ENCODE assay signal across 8 mouse cellular contexts in genomic region chr16:4212167-4212962, GRCm38 (mm10). TPM values are rescaled to one million over a fixed set of nuclear protein-coding genes. Genes with fewer than 3 reads are reported as not detected.
DNase-seq lines count a peak whose midpoint lies in the region; ATAC-seq lines count a peak whose summit lies in the region.

No protein-coding gene starts in this region.

- peak overlapping the region; percentile 98 for H3K4me3 ChIP-seq in kidney, embryonic 15.5 days (replicated peaks)
- H3K4me3 ChIP-seq in hindbrain, embryonic 10.5 days = peak overlapping the region; percentile 82
- H3K4me3 ChIP-seq in midbrain, embryonic 12.5 days = peak overlapping the region; percentile 89

- no peak for DNase-seq in kidney, adult 8-10 months
- peak; percentile 44 for DNase-seq in adipocyte (ENCODE audit: low spot score)
- DNase-seq in hindbrain, embryonic 10.5 days (ENCODE audit: low spot score) = no peak
- no peak for DNase-seq in gastrocnemius, postnatal 4 days (ENCODE audit: low spot score in 2 of 2)
- no peak for DNase-seq in cerebellum, postnatal 36 days

- H3K4me2 ChIP-seq in kidney, embryonic 15.5 days = peak overlapping the region; percentile 71
- peak overlapping the region; percentile 76 for H3K4me2 ChIP-seq in midbrain, embryonic 12.5 days (replicated peaks)

- H3K27ac ChIP-seq in kidney, embryonic 15.5 days = peak overlapping the region; percentile 98
- H3K27ac ChIP-seq in hindbrain, embryonic 10.5 days = peak overlapping the region; percentile 96
- peak overlapping the region; percentile 96; the same call in 1 of the 2 replicates for H3K27ac ChIP-seq in midbrain, embryonic 12.5 days (replicated peaks)

- WGBS in kidney, embryonic 15.5 days = 3% methylated on average over 23 of the region's 23 CpGs
- 19% methylated on average over 23 of the region's 23 CpGs for WGBS in hindbrain, embryonic 10.5 days
- 10% methylated on average over 23 of the region's 23 CpGs for WGBS in midbrain, embryonic 12.5 days

- no peak; the same call in 1 of the 2 replicates for ATAC-seq in kidney, embryonic 15.5 days (replicated peaks; ENCODE audit: low FRiP score)
- ATAC-seq in midbrain, embryonic 12.5 days (ENCODE audit: low FRiP score, low read depth) = no peak; the same call in 1 of the 2 replicates
- ATAC-seq in activated CD4-positive, CD25-positive, alpha-beta regulatory T cell, adult 4 months = no peak

- H3K36me3 ChIP-seq in kidney, embryonic 15.5 days = peaks cover 13% of the 10 kb centered on the region
- peaks cover 15% of the 10 kb centered on the region; the same call in 1 of the 2 replicates for H3K36me3 ChIP-seq in hindbrain, embryonic 10.5 days
- H3K36me3 ChIP-seq in midbrain, embryonic 12.5 days = 0 out of 2 replicates have a peak, but pooled peaks cover 3% of the 10 kb centered on the region

- H3K9ac ChIP-seq in kidney, embryonic 15.5 days = peak overlapping the region; percentile 97
- peak overlapping the region; percentile 92 for H3K9ac ChIP-seq in midbrain, embryonic 12.5 days (replicated peaks)

- peaks cover 8% of the 10 kb centered on the region; the same call in 1 of the 2 replicates for H3K27me3 ChIP-seq in kidney, embryonic 15.5 days
- peaks cover 21% of the 10 kb centered on the region for H3K27me3 ChIP-seq in hindbrain, embryonic 10.5 days (ENCODE audit: insufficient read depth, poor library complexity, severe bottlenecking)
- H3K27me3 ChIP-seq in midbrain, embryonic 12.5 days = peaks cover 15% of the 10 kb centered on the region

- peaks cover 25% of the 10 kb centered on the region for H3K4me1 ChIP-seq in kidney, embryonic 15.5 days
- peaks cover 29% of the 10 kb centered on the region for H3K4me1 ChIP-seq in hindbrain, embryonic 10.5 days (replicated peaks)
- peaks cover 22% of the 10 kb centered on the region for H3K4me1 ChIP-seq in midbrain, embryonic 12.5 days

- no peaks in the 10 kb centered on the region for H3K9me3 ChIP-seq in kidney, embryonic 15.5 days (replicated peaks)
- no peaks in the 10 kb centered on the region for H3K9me3 ChIP-seq in hindbrain, embryonic 10.5 days
- no peaks in the 10 kb centered on the region for H3K9me3 ChIP-seq in midbrain, embryonic 12.5 days

RNA-seq across cellular contexts. Expression of gene Crebbp, which starts 1.4 kb away (rescaled TPM):
- 34.1 and 35.1 TPM in 2 replicates for polyA plus RNA-seq in kidney, embryonic 15.5 days (2015; fragmentation: Nextera tagmentation; extraction: Ambion mirVana)
- polyA plus RNA-seq in hindbrain, embryonic 10.5 days (2016; fragmentation: Nextera tagmentation; extraction: Ambion mirVana) = 28.3 and 29.6 TPM in 2 replicates
- polyA plus RNA-seq in midbrain, embryonic 12.5 days (2016; fragmentation: Nextera tagmentation; extraction: Ambion mirVana) = 39.9 and 41.3 TPM in 2 replicates
- polyA plus RNA-seq in activated CD4-positive, CD25-positive, alpha-beta regulatory T cell, adult 4 months (2017; shearing (Covaris generic)) = 10 to 100 TPM; 60.0 to 61.2 TPM
- total RNA-seq in gastrocnemius, postnatal 4 days (2021) = 10 to 100 TPM; 59.2 to 64.6 TPM
